Mouse (Mus musculus): ENCODE measurements around the gene Syngr4.

Syngr4 gene

DNA sequence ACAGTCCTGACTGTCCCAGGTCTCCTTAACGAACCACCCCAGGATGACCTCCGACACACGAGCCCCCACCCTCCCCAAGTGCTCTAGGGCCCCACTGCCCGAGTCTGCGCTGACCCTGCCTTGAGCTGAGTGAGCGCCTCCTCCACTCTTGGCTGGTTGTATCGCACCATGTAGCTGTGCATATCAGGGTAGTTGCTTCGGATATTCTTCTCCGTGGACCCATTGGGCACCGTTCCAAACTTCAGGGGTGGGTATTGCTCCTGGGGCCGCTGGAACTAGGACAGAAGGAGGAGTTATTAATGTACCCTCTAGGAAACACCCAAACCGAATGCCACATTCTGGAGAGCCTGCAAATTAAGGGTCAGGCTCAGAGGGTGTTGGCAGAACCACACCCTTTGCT lies 43.4 kb downstream of the Syngr4 start:
- no peak for TF ChIP-seq GATA4 (IDR thresholded peaks at IDR 0.05; ENCODE audit: insufficient replicate concordance, low read length)

DNA sequence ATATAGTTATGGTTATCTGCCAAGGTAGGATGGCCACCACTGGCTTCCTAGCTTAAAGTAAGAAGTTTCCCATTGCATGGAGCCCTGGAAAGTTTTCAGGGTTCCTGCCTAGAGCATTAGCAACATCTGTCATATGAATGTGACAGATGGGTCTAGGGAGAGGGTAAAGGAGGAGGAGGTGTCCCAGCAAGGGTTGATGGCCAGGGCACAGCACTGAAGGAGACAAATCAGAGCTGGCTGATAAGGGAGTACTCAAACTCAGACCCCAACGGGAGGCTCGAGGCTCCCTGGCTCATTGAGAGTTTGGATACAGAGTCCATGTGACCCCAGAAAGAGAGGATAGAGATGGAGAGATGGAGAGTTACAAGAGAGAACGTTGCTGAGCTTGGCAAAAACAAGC lies 45.9 kb downstream of the Syngr4 start:
- TF ChIP-seq GATA4 (IDR thresholded peaks at IDR 0.05; ENCODE audit: insufficient replicate concordance, low read length) = no peak

DNA sequence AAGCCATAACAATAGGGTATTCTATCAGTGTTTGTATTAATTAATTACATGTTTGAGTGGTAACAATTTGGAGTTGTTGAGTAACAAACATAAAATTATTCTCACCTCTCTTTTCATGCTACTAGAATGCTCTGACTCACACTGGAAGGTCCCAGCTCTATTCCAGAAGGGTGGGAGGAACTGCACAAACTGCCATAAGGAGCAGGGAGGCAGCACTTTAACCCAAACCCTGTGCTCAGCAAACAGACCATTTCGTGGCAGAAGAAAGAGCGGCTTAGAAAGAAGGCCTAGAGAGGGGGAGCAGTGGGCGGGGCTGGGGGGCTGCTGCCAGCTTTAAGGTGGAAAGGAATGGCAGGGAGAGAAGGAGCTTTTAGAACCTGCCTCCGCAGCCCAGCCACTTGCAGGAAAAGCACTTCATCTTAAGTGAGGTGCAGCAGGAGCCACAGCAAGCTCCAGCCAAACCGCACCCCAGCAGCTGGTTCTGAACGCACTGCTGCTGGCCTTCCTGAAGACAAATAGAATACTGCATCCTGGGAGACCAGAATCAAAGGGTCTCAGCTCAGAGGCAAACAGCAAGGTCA lies 48.0 kb downstream of the Syngr4 start:
- no peak for TF ChIP-seq GATA4 (IDR thresholded peaks at IDR 0.05; ENCODE audit: insufficient replicate concordance, low read length)

DNA sequence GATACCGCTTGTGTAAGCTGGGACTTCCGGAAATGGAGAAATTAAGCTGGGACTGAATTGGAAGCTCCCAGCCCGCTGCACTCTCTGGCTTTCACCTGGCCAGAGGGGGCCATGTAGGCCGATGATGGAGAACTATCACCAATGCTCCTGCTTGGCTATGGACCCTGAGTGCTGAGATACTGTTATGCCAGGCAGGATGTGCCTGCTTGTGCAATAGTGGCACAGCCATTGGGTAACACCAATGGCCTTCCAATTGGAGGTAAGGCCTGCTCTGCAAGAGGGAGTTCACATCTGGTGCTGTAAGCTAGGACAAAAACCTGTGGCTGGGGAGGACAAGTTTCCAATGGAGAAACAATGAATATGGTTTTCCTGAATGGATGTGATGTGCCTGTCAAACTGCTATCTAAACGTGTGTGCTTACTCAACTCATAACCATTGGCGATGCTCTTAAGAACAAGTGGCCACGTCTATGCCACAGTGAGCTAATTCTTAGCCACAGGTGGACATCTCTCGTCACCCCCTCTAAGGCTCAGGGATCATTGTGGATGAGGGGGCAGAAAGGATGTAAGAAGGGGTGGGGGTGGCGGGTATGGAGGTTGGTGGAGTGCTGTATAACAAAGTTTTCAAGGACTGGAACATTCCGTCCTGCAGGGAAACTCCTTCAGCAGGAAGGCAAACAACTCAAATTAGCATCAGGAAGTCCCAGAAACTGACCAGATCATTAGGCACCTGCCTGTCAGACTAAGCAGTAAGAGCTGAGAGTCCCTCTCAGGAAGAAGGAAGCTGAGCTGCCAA lies 53.4 kb downstream of the Syngr4 start:
- TF ChIP-seq GATA4 (IDR thresholded peaks at IDR 0.05; ENCODE audit: insufficient replicate concordance, low read length) = no peak
